Mouse (Mus musculus) megakaryocyte, embryonic 14.5 days (primary cell): Measurements from ENCODE around the gene Shq1. TPM values are rescaled to one million over a fixed set of nuclear protein-coding genes. Genes with fewer than 3 reads are reported as not detected.

Source experiments
- H3K27me3 ChIP-seq: replicated peaks from 2 replicates; pipeline ENCODE3; 2012; ENCODE audit warnings: inconsistent platforms
- H3K36me3 ChIP-seq: replicated peaks from 2 replicates; pipeline ENCODE3; 2012; ENCODE audit warnings: low read length, inconsistent platforms, mixed read lengths
- H3K4me1 ChIP-seq: 2 replicates; pipeline ENCODE4 v1.6.1; 2012; ENCODE audit warnings: inconsistent platforms
- H3K4me3 ChIP-seq: replicated peaks from 2 replicates; pipeline ENCODE3; 2012; ENCODE audit warnings: moderate library complexity, mild to moderate bottlenecking, inconsistent platforms
- H3K9me3 ChIP-seq: 2 replicates; pipeline ENCODE4 v1.6.1; 2012; ENCODE audit warnings: inconsistent platforms
- FLI1 ChIP-seq: IDR thresholded peaks from 2 replicates; pipeline ENCODE4 v1.6.1; 2012; ENCODE audit warnings: low read length, inconsistent platforms, mixed read lengths
- GATA1 ChIP-seq: IDR thresholded peaks from 3 replicates; pipeline ENCODE4 v1.6.1; 2012; ENCODE audit warnings: mixed read lengths, low read length, inconsistent platforms, borderline replicate concordance
- polyA plus RNA-seq: library from polyadenylated mRNA; stranded (reverse); fragments of >175 nt; gene quantifications from 2 replicates; pipeline ENCODE4 v1.2.3, GENCODE M21; 2012; ENCODE audit warnings: low replicate concordance; ENCODE audit not compliant: insufficient read depth

Gene Shq1
- polyA plus RNA-seq, 1 experiment: 9.3 TPM

DNA sequence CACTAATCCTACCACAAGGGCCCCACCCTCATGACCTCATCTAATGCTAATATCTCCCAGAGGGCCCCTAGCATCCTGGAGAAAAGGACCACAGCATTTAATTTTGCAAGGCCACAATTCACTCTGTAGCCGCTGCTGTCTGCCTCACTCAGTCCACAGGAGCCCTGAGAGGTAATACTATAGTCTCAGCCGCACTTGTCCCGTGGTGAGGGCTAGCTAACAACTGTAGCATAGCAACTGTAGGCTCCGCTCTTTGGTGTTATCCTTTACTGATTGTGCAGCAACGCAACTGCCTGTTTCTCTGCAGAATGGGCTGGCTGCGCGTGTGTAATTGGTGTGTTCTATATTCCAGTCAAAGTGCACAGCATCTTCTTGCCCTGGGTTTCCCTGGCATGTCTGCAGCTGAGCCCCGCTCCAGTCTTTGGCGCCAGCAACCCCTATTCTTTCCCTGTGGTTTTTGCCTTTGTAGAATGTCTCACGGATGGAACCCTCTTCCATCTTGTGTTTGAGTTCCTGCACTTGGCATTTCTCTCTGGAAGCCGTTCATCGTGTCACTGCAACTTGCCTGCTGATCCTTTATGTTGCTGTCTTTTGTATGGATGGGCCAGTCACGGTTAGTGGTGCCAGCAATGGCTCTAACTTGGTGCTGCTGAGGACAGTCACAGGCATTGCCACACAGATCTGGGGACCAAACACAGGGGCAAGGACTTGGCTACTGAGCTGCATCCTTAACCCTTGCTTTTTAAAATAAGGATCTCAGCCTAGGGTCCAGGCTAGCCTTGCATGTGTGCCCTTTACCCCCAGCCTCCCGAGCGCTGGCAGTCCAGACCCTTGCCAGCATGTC lies 128.6 kb downstream of the Shq1 start:
- no peaks in the 10 kb centered on the region for H3K9me3 ChIP-seq
- peaks cover 31% of the 10 kb centered on the region for H3K27me3 ChIP-seq
- TF ChIP-seq FLI1 (no peak), GATA1 (no peak)
- no peaks in the 10 kb centered on the region for H3K4me1 ChIP-seq
- no peak overlapping the region for H3K4me3 ChIP-seq
- no peaks in the 10 kb centered on the region for H3K36me3 ChIP-seq

DNA sequence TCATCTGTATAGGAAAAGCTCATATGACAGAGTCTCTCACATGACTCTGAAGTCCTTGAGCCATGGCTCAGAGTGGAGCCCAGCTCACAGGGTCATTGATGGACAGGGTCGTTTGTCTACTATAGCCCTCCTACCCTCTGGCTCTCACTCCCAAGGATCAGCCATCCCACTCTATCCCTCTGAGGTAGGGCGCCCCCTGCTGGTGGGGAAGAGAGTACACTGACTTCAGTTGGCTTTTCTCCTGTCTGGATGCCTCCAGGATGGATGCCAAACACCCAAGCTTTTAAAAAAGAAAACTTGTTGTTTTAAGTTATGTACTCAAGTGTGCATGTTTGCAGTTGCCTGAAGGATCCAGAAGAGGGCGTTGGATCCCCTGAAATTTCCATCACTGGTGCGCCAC lies 131.3 kb downstream of the Shq1 start:
- no peak for TF ChIP-seq GATA1
- no peak for TF ChIP-seq FLI1
- H3K27me3 ChIP-seq: peaks cover 44% of the 10 kb centered on the region
- no peaks in the 10 kb centered on the region for H3K36me3 ChIP-seq
- no peaks in the 10 kb centered on the region for H3K4me1 ChIP-seq
- no peaks in the 10 kb centered on the region for H3K9me3 ChIP-seq
- H3K4me3 ChIP-seq: no peak overlapping the region

DNA sequence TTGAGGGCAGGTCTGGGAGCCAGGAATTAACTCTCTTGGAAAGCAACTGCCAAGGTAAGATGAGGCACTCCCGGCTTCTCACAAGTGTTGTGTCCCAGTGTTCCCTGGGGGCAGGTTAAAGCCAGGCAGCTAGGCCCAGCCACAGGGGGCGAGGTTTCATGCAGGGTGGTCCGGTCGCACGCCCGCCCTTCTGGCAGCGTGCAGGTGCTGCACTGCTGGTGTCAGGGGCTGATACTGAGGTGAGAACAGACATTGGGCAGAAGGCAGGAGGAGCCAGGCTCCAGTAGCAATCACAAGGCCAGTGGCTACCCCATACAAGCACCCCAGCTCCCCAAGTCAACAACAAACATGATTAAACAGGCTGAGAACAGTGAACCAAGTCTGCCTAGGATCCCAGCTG lies 132.4 kb downstream of the Shq1 start:
- Histone ChIP-seq H3K36me3 (no peaks in the 10 kb centered on the region), H3K4me1 (no peaks in the 10 kb centered on the region), H3K4me3 (no peak overlapping the region), H3K9me3 (no peaks in the 10 kb centered on the region), H3K27me3 (peaks cover 47% of the 10 kb centered on the region)
- no peak for TF ChIP-seq FLI1
- TF ChIP-seq GATA1: no peak

DNA sequence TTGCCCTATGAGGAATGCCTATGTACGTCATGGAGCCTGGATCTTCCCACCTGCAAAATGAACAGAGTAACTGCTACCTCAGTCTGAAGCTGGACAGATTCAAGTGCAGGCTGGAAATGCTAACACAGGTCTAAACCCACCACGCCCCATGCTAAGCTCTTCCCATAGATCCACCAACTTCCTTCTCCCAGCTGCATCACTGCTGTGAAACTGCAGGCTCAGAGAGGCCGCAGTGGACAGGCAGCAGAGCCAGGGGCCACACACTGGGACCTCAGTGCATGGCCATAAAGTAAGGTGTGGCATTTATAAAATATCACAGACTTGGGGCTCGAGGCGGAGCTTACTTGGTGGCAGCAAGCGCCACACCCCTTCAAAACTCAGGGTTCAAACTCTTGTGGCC lies 133.0 kb downstream of the Shq1 start:
- Histone ChIP-seq H3K4me3 (no peak overlapping the region), H3K9me3 (no peaks in the 10 kb centered on the region), H3K36me3 (no peaks in the 10 kb centered on the region), H3K27me3 (peaks cover 49% of the 10 kb centered on the region), H3K4me1 (no peaks in the 10 kb centered on the region)
- TF ChIP-seq FLI1 (no peak), GATA1 (no peak)

DNA sequence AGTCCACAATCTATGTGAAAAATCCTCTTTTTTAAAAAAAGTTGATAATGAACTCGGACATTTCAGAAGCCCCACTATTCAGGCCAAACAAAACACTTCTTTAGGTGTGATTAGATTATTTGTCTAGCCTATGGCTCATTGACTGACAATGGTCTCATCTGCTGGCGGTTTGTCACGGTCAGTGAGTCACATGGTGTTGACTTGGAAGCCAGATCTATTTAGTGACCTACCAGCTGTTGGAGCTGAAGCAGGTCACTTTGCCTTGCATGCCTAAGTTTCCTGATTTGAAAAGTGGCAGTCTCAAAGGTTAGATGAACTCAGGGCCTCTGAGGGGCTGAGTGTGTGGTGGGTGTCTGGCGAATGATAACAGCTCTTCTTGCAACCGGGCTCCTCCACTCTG lies 133.9 kb downstream of the Shq1 start:
- no peak overlapping the region for H3K4me3 ChIP-seq
- TF ChIP-seq GATA1 (no peak), FLI1 (no peak)
- H3K36me3 ChIP-seq: no peaks in the 10 kb centered on the region
- H3K4me1 ChIP-seq: no peaks in the 10 kb centered on the region
- no peaks in the 10 kb centered on the region for H3K9me3 ChIP-seq
- peaks cover 48% of the 10 kb centered on the region for H3K27me3 ChIP-seq

DNA sequence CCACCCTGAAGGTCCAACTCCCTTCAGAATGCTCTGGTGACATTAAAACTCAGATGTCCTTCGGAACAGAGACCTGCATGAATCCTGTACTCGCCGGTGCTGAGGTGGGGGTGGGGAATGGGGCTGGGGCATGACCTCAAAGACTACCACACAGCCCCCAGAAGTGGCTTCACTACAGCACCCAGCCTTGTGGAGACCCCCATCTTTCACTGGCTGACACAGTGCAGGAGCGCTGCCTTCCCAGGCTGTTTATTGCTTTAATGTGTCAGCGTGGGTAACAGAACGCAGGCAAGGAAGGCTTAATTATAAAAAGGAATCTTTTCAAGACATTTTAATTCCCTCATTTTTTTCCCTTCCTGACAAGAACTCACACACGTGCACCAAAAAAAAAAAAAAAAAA lies 137.6 kb downstream of the Shq1 start:
- H3K9me3 ChIP-seq: no peaks in the 10 kb centered on the region
- H3K4me3 ChIP-seq: no peak overlapping the region
- no peaks in the 10 kb centered on the region for H3K36me3 ChIP-seq
- H3K27me3 ChIP-seq: peaks cover 49% of the 10 kb centered on the region
- peaks cover 7% of the 10 kb centered on the region for H3K4me1 ChIP-seq
- no peak for TF ChIP-seq FLI1
- TF ChIP-seq GATA1: no peak

DNA sequence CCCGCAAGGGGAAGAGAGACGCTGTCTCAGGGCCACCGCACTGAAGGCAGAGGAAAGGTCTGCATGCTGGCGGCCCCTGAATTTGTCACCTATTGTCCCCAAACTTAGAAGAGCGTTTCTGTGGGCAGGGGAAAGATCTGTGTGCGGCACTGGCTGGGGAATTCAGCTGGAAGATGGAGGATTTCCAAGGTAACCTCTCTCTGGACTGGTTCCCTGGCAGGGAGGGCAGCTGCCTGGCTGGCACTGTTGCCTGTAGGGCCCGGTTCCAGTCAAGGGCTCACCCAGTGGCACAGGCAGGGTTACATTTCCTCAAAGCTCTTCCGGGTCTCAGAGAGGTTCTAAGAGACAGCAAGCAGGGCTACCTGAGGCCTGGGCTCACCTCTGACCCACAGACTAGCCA lies 138.6 kb downstream of the Shq1 start:
- peaks cover 8% of the 10 kb centered on the region for H3K4me1 ChIP-seq
- H3K9me3 ChIP-seq: peaks cover 3% of the 10 kb centered on the region; the same call in 1 of the 2 replicates
- H3K27me3 ChIP-seq: peaks cover 44% of the 10 kb centered on the region
- no peak overlapping the region for H3K4me3 ChIP-seq
- H3K36me3 ChIP-seq: no peaks in the 10 kb centered on the region
- TF ChIP-seq FLI1: no peak
- no peak for TF ChIP-seq GATA1

DNA sequence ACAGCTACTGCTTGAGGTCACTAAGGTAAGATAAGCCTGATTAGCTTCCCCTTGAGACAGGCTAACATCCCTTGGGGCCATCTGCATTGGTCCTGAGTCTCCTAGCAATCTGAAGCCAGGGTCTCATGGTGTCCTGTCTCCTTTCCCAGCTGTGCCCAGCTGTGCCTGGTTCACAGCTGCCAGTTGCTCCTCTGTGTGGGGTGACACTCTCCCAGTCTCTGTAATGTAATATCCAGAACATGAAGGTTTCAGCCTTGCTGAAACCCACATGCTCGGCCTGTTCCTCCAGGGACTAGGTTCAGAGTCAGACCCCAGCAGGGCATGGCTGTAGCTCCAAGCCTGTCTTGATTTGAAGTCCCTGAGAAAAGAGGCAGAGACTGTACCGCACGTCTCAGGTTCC lies 141.3 kb downstream of the Shq1 start:
- TF ChIP-seq GATA1 (no peak), FLI1 (no peak)
- H3K36me3 ChIP-seq: no peaks in the 10 kb centered on the region
- H3K27me3 ChIP-seq: peaks cover 44% of the 10 kb centered on the region
- H3K4me3 ChIP-seq: no peak overlapping the region
- peaks cover 5% of the 10 kb centered on the region; the same call in 1 of the 2 replicates for H3K9me3 ChIP-seq
- peaks cover 11% of the 10 kb centered on the region for H3K4me1 ChIP-seq

DNA sequence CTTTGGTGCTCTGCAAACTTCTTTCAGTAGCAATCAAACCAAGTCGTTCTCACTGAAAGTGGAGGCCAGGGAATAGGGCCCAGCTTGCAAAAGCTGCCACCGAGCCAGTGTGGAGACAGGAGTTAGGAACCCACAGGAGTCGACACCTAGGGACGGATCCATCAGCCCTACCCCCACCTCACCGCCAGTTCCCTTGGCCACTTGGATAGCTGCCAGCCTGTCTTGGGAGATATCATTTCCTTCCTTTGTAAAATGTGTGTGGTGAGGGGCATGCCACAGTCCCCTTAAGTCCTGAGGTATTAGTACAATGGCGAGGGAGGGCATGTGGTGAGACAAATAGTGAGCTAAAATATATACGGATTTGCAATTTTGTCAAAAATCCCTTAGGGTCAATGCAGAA lies 142.4 kb downstream of the Shq1 start:
- Histone ChIP-seq H3K9me3 (peaks cover 5% of the 10 kb centered on the region; the same call in 1 of the 2 replicates), H3K27me3 (peaks cover 44% of the 10 kb centered on the region), H3K4me3 (no peak overlapping the region), H3K36me3 (no peaks in the 10 kb centered on the region), H3K4me1 (peaks cover 11% of the 10 kb centered on the region)
- TF ChIP-seq FLI1 (no peak), GATA1 (no peak)

DNA sequence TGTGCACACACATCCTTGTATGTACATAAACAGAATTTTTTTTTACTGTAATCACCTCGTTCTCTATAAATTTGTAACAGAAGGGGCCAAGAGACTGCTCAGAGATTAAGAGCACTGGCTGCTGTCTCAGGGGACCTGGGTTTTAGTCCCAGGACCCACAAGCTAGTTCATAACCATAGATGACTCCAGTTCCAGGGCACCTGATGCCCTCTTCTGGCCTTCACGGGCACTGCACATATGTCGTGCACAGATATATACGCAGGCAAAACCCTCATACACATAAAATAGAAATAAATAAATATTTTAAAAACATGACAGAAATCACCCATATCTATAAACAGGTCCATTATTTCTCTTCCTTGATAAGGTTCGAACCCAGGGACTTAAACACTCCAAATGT lies 143.0 kb downstream of the Shq1 start:
- Histone ChIP-seq H3K4me1 (peaks cover 11% of the 10 kb centered on the region), H3K9me3 (peaks cover 5% of the 10 kb centered on the region; the same call in 1 of the 2 replicates), H3K4me3 (no peak overlapping the region), H3K36me3 (no peaks in the 10 kb centered on the region), H3K27me3 (peaks cover 42% of the 10 kb centered on the region)
- TF ChIP-seq GATA1 (no peak), FLI1 (no peak)
